Mouse (Mus musculus): ENCODE measurements at regions not wholly inside any gene's neighbourhood (a gene's known extent, or its start where the extent isn't known, plus 50 kb on each side); places are given as distances from the start of the nearest gene placed in this dataset.

DNA sequence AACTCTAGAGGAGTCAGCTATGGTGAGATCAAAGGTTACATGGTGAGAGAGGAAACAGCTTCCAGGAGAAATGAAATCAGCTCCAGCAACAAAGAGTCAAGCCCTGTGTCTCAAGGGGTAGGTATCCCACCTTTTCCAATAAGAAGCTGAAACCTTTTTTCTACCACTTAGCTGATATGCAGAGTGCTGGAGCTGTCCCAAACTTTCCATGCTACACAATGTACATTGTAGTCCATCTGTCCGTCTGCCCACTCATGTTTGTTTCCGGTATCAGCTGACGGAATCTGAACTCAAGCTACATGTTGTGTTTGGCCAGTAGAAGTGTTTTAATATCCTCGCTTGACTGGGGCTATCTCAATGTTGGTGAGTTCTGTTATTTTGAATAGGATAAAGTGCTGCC is 83.6 kb upstream of the Ngf start:
- DNase-seq (ENCODE audit: low spot score in 2 of 2) = no peak

DNA sequence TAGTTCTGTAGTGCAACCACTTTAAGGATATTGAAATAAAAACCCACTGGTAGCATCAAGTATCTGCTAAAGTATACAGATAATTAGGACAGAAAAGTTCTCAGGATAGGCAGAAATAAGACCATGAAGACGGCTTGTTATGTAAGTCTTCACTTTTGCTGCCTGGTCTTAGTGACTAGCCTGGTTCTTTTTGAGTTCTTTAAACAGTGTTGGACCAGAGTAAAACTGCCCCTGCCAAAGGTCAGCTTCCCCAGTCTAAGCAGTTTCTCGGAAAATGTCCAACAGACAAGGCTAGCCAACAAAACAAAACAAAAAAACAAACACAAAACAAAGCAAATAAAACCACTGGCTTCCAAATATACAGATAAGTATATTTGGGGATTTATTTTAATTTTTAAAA is 85.1 kb upstream of the Ngf start:
- no peak for DNase-seq (ENCODE audit: low spot score in 2 of 2)

DNA sequence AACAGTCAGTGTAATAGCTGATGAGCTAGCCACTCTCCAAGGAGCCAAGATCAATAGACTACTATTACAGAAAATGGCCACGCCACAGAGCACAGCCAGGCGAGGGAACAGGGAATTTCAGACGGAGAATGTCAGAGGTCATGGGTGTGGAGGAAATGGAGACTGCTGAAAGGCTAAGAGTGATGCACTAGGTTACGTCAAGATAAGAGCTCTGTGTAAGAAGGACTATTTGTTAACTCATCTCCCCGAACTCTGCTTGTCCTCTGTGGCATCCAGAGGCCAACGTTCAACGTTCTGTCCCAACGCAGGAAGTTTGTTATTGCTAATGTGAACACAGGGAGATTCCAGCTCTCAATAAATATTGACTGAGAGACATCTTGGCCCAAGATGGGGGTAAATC is 86.0 kb upstream of the Ngf start:
- DNase-seq (ENCODE audit: low spot score in 2 of 2) = peak; percentile 46 to 51

DNA sequence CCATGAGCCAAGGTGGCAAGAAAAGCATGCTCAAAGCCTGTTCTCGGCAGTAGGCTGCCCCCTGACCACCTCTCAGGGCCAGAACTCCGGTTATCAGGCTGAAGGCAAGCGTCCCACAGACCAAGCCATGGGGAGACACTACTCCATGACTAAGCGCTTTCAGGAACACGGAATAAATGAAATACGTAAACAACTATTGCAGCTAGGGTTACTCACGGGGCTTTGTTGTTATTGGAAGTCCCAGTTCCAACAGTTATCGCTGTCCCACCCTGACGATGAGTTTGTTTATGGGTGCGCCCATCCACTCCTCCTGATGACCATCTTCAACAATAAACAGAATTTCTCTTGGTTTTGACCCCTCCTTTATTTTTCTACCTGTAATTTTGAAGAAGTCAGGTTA is 88.0 kb upstream of the Ngf start:
- no peak for DNase-seq (ENCODE audit: low spot score in 2 of 2)

DNA sequence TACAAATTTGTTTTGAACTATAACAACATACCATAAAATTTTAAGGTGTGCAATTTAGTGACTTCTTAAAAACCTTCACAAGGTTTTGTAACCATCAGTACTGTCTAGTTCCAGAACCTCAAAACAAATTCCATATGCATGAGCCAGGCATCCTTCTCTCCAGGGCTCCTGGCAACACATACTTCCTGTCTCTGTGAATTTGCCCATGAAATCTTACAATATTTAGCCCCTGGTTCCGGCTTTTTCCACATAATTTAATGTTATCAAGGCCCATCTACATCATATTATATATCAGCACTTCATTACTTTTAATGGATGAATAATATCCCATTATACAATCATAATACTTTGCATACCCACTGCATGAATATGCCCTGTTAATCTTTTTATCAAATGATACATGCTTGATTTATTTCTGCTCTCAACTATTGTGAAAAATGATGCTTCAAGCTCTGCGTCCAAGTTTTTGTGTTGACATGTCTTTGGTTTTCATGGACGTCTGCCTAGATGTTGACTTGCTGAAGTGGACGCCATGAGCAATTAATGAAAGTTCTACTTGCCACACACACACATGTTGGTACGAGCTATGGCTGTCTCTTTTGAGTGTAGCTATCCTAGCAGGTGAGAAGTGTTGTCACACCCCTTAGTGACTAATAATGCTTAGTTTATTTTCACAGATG is 95.2 kb upstream of the Ngf start:
- no peak for DNase-seq (ENCODE audit: low spot score in 2 of 2)

DNA sequence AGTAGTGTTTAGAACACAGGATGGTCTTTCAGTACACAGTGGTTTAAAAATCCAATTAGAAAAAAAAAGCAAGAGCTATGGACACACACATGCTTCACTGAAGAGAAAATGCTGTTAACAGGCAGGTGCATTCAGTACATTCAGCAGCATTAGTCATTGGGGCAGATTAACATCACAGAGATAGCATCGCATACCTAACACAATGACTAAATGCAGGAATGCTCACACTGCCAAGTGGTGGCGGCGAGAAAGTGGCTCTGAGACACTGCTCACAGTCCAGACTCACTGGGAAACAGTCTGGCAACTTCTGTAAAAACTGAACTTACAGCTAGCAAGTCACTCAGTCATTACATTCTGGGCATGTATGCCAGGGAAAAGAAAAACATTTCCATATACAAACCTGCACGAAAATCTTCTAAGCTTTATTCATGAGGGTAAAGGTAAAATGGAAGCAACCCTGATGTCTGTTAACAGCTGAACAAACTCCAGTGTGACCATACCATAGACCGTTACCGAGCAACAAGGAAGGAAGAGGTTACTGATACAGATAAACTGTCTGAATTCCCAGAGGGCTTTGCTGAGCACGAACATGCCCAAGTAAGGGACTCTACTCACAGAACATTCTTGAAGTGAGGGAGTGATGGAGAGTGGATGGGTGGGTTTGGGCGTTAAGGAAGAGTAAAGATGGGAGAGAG is 97.4 kb upstream of the Ngf start:
- DNase-seq (ENCODE audit: low spot score in 2 of 2) = no peak

DNA sequence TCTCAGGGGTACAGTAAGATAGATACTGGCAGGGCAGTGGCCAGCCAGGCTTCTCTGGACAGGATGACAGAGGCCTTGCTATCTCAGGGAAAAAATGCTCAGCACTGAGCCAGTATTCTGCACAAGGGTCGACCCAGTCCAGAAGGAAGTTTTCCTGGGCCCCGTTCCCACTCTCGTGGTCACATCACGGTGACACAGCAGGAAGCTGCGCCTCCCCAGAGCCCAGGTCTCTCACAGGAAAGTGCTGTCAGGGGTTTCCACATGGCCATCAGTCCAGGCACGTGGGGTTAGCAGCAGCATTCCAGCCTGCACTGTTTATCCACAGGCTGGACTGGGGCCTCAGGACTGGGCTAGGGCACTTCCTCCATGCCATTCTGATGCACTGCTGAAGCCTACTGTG is 103.5 kb upstream of the Ngf start:
- peak; percentile 88 to 89 for DNase-seq (ENCODE audit: low spot score in 2 of 2)

DNA sequence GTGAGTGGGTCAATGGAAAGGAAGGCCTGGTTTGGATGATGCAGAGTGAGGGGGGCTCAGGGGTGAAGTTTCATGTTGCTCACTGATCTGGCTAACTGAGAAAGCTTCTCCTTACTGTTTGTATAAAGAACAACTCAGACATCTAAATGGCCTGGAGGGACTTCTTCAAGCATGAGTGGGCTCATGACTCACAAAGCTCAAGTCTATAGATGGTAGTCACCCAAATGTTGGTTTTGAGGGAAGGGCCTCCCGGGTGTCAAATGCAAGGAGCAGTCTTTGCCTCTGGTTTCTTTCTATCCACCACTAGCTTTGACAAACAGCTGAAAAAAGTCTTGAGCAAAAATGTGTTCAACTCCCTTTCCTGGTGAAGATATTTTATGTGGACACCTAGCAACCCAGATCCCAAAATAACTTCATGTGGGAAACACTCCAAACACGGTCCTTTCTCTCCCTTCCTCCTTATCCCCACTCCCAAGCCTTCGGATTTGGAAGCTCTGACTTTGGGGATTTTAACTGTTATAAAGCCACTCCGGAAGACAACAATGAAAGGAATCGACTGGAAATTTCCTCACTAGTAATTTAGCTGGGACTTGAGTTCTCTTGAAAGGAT is 105.3 kb upstream of the Ngf start:
- no peak for DNase-seq (ENCODE audit: low spot score in 2 of 2)

DNA sequence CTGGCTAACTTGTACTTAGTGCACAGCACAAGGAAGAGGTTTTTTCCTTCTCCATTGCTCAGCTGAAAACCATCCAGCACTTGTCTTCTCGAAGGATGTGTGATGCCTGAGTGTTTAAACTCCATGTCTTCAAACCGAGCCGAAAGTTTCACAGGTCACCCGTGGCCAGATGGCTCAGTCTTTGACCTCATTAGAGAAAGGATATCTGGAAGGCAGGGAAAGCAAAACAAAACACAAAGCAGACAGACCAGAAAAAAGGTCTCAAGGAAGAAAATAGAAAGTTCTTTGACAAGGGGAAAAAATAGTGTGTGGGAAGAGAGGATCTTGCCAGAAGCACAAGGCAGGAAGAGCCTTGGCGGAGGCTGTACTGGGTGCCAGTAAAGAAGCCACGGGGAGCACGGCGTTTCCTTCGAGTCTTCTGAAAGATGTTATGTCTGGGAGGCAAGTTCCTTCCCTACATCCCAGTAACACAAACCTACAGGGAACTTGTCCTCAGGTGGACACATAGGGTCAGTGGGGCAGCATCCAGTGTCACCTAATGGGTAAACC is 108.9 kb upstream of the Ngf start:
- peak; percentile 39 to 50 for DNase-seq (ENCODE audit: low spot score in 2 of 2)

DNA sequence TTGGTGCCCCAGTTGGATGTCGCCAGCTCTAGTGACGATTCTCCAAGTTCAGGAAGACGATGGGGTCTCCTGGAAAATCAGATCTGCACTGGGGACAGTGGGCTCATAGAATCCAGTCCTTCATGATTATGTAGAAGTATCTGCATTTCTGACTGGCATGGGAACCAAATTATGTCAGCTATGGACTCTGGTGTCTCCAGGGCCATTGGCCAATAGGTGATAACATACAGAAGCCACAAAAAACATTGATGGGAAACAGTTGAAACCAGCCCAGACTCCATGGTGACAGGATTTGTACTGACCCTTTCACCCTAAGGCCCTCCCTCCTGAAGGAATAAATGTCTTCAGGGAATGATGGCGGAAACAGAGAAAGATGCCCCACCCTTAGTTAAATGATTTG is 110.9 kb upstream of the Ngf start:
- peak; percentile 36 to 48 for DNase-seq (ENCODE audit: low spot score in 2 of 2)

DNA sequence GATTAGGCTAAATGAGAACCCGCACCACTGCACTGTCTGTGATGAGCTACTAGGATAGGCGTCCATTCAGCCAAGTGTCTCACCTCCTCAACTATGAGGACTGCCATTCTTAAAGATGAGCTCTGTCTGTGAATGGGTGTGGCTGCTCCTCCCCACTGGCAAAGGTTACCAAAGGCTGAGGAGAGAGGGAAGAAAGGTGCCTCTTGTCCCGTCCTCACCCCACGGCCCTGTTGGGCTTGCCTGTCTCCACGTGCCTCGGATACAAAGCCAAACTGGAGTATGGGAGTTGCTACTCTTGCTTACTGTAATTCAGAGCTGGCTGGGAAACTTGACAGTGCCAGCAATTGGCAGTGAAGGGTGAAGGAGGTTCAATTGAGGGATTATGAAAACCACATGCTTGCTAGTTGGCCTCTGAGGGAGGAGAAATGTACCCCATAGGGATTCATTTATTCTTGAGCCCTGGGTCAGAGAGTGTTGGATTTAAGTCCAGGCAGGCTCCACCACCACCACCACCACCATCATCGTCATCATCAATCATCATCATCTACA is 112.6 kb upstream of the Ngf start:
- DNase-seq (ENCODE audit: low spot score in 2 of 2) = no peak

DNA sequence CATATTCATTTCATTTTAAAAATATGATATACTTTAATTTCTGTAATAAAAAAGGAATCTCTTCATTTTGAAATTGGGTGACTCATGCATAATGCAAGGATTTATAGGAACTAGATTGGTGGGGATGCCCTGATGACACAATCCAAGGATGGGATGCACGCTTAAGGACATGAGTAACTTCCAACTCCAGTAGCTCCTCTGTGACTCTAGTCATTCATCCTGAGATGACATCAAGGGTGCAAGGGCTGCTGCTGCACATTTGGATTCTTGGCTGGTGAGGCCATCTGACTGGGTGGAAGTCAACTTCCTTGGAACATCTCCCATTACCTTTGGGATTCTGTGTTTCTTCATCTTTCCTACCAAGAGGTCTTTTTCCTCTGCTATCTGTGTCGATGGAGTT is 114.4 kb upstream of the Ngf start:
- DNase-seq (ENCODE audit: low spot score in 2 of 2) = no peak

DNA sequence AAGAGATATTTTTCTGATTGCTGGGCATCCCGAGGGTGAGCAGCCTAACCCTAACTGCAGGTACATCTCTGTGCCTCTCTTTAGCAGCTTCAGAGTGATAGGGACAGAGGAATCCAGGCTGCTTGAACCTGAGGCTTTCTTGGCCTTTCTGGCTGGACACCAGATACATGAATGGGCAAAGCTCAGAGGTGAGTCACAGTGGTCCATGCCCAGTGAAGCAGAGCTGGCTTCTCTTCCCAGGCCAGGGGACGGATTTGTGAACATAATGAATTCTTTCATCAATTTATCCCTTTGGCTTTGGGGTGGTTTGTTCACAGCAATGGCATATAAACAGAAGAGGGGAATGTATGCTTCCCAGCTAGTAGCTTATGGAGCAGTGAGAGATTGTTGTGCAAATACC is 114.9 kb upstream of the Ngf start:
- DNase-seq (ENCODE audit: low spot score in 2 of 2) = no peak

DNA sequence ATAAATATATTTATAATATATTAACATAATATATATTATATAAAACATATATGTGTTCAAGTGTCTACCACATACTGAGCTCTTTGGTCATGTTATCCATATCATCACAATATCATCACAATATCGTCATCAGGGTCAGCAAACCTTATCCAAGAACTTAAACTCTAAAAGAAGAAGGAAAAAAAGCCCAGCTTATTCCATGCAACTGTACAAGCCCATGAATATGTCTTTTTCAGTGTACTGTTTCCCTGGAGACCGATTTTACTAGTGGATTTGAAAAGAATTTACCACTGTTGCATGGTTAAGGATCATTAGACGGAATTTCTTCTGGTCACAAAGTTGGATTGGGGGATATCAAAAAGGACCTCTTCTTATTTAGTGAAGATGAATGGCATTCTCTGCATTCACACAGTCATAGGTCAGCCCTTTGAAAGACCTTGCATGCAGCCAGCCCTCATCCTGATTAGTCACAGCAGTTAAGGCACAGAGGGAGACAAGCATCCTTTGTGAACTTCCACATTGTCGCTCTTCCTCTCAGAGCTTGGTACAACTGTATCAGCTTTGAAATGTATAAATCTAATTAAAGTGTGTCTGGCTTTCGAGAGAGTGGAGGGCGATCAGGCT is 116.3 kb upstream of the Ngf start:
- no peak for DNase-seq (ENCODE audit: low spot score in 2 of 2)

DNA sequence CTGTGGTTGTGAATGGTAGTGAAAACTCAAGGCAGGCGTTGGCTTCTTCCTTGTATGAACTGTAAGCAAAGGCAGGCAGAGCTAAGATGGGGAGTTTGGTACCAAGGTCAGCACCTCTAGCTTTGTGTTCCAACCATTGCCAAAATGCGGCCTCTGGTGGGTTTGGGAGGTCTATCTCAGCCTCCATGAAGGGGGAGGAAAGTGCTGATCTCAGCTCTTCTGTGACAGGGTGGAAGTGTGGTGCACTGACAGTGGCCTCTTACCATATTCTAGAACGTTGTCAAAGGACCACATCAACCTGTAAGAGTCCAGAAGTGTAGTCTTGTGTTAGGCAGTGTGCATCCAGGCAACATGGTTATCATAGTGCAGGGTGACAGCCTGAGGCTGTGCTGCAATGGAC is 123.6 kb upstream of the Ngf start:
- no peak for DNase-seq (ENCODE audit: low spot score in 2 of 2)

DNA sequence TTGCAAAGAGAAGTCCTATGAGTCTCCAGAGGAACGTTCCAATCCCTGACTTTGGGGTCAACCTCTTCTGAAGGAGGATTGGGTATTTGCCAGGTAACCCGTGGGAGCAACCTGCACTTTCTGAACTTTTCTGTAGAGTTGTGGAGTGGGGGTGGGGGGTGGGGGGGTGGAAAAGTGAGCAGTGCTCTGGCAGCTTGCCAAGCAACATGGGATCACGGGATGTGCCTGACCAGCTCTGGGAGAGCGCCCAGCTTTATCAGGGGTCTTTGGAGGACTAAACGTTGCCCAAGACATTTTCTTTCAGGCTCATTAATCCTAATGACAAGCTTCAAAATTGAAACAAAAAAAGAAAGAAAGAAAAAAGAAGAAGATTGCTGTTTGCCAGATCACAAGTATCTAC is 124.4 kb upstream of the Ngf start:
- no peak for DNase-seq (ENCODE audit: low spot score in 2 of 2)

DNA sequence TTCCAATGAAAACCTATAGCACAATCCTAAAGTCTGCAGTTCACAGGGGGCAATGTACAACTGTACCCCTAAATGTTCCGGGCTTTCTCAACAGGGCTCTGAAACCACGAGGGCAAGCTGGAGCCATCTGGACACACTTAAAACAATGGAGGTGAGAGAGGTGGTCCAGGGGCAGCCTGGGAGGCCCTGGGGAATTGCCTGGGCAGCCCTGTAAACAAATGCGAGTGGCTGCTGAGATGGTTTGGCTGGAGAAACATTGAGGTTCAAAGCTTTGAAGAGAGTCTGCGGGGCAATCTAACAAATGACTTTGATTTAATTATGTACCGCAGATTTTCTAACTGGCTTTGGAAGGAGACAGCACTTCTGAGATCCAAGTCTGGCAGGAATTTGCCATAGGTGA is 129.0 kb upstream of the Ngf start:
- DNase-seq (ENCODE audit: low spot score in 2 of 2) = no peak

DNA sequence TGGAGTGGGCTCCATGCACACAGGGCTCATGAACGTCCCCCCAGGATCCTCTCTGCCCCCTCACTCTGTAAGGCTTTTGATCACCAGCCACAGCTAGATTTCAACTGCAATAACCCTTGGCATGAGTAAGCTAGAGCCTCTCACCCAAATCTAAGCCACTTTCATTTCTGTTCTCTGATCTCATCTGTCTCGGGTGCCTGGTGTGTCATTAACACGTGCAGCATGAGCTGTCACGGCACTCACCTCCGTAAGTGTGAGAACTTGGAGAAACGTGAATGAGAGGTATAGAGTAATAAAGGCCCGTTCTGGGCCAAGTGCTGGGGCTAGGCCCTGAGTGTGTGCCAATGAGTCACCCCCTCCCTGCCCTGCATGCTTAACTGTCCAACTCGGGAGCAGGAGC is 131.8 kb upstream of the Ngf start:
- no peak for DNase-seq (ENCODE audit: low spot score in 2 of 2)

DNA sequence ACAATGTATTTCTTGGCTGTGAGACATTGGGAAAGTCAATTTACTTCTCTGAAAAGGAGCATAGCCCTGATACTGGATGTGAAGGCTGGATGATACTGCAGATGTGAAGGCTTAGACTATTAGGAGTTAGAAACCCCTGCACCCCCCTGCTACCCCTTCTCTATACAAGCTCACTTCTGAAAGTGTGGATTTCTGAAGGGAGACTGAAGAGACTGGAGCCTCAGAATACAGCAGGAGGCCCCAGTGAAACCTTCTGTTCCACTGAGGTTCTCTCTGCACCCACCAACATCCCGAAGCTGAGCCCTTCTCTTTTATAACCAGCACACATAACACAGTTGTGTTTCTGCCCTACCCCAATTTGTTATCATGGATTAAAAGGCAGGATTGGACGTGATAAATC is 131.7 kb upstream of the Vangl1 start:
- no peak for DNase-seq (ENCODE audit: low spot score in 2 of 2)

DNA sequence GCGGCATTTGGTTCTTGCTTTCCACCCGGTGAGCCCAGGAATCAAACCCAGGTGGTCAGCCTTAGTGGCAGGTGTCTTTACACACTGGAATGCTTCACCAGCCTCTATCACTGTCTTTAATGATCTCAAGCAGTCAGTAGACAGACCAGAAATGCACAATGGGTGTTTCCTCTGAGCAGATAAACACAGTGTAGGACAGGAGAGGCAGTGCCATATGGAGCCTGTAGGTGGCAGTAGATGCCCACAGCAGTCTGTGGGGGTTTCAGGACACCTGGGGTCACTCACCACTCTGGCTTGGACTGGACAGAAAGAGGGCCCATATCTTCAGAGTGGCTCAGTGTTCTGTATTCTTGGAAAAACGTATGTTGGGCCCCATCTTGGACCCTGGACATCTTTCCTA is 130.7 kb upstream of the Vangl1 start:
- peak; percentile 57 to 65 for DNase-seq (ENCODE audit: low spot score in 2 of 2)

DNA sequence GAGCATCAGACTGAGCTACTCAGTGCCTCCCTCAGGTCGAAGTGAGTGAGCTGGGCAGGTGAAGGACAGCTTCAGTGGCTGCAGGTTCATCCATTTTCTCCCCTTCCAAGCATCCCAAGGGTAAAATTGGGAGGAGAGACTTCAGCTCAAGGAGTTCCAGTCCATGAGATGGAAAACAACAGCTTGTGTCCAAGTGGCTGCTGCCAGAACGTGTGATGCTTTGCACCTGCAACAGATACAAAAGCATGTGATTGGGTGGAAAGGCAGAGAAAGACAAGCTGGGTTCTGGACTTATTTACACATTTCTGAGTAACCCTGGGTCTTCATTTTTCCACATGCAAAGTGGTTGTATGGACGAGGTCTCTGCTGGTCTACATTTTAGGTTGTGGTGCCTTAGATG is 127.7 kb upstream of the Vangl1 start:
- peak; percentile 40 to 50 for DNase-seq (ENCODE audit: low spot score in 2 of 2)

DNA sequence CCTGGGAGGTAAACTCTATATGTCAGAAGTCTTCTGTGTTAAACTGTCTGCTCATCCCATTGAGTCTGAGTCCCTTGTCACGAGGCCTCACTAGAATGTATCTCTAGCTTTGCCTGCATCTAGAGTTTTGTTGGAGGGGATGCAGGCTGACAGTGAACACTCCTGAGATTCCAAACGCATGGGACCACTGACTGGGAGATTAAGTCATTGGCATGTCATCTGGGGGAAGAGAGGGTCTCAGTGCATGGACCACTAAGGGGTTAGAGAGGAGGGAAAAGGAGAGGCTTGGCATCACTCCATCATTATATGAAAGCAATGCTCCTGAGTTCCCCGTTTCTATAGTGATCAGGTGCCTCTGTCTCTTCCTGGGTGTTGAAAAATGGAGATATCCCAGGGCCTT is 114.8 kb upstream of the Vangl1 start:
- DNase-seq (ENCODE audit: low spot score in 2 of 2) = no peak
